Mouse (Mus musculus) left cerebral cortex, adult 8-10 months (tissue): ENCODE results near the gene Slc26a8. TPM values are rescaled to one million over a fixed set of nuclear protein-coding genes. Genes with fewer than 3 reads are reported as not detected.
A peak's percentile ranks its signal among the peaks of the same experiment; 100 is the strongest.

Experiments
- DNase-seq, 2 experiments: peaks; one replicate each; pipeline ENCODE4 v3.0.0; 2022; ENCODE audit warnings: low spot score in 2 of 2
- total RNA-seq, 4 experiments: library from RNA; stranded (reverse); gene quantifications; 2 replicates each; pipeline ENCODE4 v1.2.4; 2022

Slc26a8 gene
- total RNA-seq, 4 experiments from 2014 or later, result 6.0 to 8.4 (median 6.9) TPM

DNA sequence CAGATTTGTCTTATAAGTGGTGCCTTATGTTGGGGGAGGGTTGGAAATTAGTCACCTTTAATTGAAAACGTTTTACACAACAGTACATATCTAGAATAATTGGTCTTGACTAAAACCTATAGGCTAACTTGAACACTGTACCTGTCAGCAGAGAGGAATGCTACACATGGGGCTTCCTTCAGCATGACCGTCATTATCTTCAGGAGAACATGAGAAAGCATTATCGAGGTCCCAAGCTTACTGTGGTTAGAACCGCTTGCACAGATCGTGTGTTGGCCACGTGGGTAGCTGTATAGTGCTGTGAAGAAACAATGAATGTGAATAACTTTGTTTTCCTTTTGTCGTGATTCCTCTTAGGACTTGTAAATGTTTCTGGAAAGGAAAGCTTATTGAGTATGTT, 9.8 kb upstream of the Slc26a8 start:
- DNase-seq, result no peak

- DNase-seq, result no peak
These were observed 8.6 kb upstream of the Slc26a8 start for GRCm38 (mm10) chr17:28698672-28699071.

DNA sequence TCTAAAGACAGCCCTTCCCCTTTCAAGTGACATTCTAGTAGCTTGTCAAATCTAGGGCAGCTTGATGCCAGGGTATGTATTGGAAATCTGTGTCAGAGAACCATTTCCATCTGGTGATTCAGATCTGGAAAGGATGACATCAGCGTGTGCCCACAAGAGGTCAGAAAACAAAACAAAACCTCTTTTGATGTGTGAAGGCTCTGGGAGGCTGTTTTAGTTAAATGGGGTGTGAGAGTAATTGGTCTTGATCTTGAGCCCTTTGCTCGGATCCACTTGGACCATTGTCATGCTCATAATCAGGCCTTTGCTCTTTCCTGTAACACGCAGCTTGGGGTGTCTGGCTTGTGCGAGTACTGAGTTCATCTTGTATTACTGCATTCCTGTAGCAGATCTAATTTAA, 8.2 kb upstream of the Slc26a8 start:
- no peak for DNase-seq

GRCm38 (mm10) chr17:28697290-28698195, 7.5 kb upstream of the Slc26a8 start:
- DNase-seq, result peak in 1 of 2 experiments; percentile 49

GRCm38 (mm10) chr17:28696641-28697040, 6.6 kb upstream of the Slc26a8 start:
- no peak for DNase-seq

- DNase-seq, result no peak
These were observed 4.8 kb upstream of the Slc26a8 start for GRCm38 (mm10) chr17:28694832-28695231.

DNA sequence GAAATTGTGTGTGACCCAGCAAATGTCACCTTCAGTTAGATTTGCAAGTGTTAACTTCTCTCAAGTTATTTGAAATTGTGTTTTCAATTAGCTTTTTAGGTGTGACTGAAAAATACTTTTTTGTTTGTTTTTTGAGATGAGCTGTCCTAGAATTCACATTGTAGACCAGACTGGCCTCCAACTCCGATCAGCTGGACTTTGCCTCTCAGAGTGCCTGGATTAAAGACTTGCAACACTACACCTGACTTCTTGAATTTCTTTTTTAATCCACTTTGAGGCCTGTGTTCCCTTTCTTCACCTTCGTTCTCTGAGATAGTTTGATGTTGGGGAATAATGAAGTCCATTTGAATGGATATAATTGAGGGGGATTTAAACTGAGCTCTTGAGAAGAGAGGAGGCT, 4.0 kb upstream of the Slc26a8 start:
- DNase-seq, result no peak

GRCm38 (mm10) chr17:28693086-28693485, 3.1 kb upstream of the Slc26a8 start:
- DNase-seq, result no peak

DNA sequence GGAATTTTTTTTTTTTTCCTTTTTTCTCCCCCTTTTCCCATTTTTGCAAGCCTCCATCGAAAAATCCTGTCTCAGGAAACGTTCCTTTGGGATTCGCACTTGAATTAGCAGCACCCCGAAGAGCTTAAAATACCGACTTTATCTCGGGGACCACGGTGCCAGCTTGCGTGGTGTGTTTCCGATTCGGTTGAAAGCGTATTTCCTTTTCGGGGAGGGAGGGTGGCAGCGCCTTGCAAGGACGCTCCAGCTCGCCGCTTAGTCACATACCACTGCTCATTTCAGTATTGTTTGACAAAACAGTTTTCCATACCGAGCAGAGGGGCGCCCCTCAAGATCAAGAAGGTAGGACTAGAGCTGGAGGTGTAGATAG, 2.3 kb upstream of the Slc26a8 start:
- no peak for DNase-seq

DNA sequence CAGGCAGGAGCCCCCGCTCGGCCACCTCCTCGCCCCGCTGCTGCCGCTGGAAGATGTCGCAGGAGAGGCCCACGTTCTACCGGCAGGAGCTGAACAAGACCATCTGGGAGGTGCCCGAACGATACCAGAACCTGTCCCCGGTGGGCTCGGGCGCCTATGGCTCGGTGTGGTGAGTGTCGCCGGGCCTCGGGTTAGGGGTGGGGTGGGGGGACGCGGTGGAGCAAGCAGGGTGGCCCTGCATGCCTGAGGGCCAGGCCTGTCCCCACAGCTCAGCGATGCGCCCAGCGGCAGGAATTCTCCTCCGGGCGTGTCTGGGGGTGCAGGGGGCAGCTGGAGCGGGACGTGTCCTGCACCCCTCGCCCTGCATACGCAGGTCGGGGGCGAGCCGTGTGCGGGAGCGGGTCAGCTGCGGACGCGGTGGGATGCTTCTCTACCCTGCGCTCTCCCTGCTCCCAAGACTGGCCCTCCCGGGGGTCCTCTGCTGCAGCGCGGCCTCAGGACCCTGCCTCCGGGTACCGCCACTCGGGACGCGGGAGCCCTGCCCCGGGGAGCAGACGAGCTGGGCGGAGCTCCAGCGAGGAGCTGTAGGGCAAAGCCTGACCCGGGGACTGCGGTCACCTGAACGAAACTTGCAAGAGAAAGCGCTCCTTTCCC, 1.8 kb upstream of the Slc26a8 start:
- DNase-seq, result peak in 1 of 2 experiments; percentile 34

GRCm38 (mm10) chr17:28690776-28691686, 998 bp upstream of the Slc26a8 start, which contains the start of gene Mapk14:
TSS of gene Mapk14 (plus strand) at chr17:28691329.
- peak; percentile 97 to 100 for DNase-seq

DNA sequence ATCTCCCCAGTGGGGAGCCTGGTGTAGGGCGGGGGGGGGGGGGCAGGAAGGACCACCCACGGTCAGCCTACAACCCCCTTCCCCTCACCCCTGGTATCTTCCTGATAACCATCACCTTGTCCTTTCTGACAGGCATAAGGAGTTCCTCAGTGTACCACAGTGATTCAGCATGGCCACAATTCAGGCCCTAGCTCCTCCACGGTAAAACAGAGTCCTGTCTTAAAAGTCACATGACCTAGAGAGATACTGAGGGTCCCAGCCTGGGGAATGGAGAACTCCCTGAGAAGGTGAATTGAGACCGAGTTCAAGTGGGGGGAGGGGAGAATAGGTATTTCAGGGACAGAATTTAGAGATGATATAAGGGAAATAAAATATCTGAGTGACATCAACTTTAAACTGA, 2.7 kb downstream of the Slc26a8 start:
- DNase-seq, result no peak

DNA sequence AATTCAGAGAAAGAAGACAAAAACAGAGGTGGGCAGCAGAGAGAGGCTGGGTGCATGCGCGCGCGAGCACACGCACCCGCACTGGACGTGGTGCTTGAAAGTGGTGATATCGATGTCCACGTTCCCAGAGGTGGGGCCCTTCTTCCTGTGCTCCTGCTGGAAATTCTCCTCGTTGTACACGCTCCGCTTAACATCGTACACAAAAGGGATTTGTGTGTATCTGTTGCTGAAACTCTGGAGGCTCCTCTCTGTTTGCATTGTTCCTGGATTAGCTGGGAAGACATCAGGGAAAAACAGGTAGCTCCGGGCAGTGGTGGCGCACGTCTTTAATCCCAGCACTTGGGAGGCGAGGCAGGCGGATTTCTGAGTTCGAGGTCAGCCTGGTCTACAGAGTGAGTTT, 5.4 kb downstream of the Slc26a8 start:
- no peak for DNase-seq

DNA sequence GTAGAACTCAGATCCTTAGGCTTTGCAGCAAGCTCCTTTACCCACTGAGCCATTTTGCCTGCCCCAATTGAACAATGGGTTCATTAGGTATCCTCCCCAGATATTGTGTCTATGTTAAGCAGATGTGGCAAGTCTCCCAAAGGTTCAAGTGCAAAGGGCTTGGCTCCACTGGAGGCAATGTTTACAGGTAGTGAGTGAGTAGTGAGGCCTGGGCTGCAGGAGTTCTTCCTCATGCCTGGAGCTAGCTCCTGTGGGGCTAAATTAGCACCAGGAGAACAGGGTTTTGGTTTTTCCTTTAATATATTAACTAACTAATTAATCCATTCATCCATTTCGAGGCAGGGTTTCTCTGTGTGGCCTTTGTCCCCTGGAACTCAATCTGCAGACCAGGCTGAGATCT, 6.4 kb downstream of the Slc26a8 start:
- DNase-seq, result no peak

DNA sequence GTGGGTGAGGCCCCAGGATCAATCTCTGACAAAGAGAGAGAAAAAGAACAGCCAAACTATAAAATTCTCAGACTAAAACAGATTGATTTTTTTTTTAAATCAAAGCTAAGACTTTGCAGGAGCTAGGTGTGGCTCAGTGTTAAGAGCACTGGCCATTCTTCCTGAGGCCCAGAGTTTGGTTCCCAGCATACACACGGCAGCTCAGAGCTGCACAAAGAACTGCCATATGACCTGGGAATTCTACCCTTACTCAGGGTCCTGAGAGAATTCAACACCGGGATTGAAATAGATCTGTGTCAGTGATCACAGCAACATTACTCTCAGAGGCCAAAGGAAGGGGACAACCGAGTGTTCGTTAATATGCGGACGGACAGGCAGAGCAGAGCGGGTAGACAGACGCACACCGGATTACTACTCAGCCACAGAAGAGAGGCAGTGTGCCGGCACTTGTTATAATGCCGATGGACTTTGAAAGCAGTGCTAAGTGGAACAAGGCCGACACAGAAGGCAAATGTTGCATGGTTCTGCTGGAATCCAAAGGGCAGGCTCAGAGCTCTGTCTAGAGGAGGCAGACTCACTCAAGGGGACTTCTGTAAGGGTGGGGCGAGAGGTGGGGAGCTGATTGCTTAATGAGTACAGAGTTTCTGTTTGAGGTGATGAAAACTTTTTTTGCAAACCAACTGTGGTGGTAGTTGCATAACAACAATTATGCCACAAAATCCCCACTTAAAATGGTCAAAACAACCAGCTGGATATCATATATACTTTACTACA, 7.5 kb downstream of the Slc26a8 start:
- DNase-seq, result no peak

DNA sequence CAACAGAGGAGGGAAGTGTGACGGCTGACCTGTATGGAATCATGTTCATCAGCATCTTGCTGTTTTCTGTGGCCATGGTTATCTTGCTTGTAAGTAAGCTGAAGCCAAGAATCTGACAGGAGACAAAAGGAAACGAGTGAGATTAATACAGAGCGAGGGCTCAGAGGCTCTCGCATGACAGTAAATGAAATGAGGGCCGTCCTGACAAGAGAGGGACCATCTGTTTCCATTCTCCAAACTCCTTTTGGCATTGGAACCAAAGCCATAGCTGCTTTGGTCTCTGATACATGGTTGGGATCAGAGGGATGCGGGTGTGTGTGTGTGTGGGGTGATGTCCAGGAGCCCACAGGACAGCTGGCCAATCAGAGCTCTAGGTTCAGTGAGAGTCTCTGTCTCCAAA, 30.5 kb downstream of the Slc26a8 start:
- DNase-seq, result no peak

GRCm38 (mm10) chr17:28657936-28658335, 32.1 kb downstream of the Slc26a8 start:
- no peak for DNase-seq

- no peak for DNase-seq
These were observed 39.8 kb downstream of the Slc26a8 start for GRCm38 (mm10) chr17:28650268-28650667.

GRCm38 (mm10) chr17:28648607-28649370, 41.2 kb downstream of the Slc26a8 start:
- DNase-seq, result peak; percentile 51 to 67

- DNase-seq, result no peak
These were observed 43.8 kb downstream of the Slc26a8 start for GRCm38 (mm10) chr17:28646221-28646620.
